Mouse (Mus musculus): Measurements from ENCODE around the gene Gse1. TPM values are rescaled to one million over a fixed set of nuclear protein-coding genes. Genes with fewer than 3 reads are reported as not detected.

Gse1 gene
- polyA plus RNA-seq, 1 experiment from 2014 or later = 11.3 TPM

DNA sequence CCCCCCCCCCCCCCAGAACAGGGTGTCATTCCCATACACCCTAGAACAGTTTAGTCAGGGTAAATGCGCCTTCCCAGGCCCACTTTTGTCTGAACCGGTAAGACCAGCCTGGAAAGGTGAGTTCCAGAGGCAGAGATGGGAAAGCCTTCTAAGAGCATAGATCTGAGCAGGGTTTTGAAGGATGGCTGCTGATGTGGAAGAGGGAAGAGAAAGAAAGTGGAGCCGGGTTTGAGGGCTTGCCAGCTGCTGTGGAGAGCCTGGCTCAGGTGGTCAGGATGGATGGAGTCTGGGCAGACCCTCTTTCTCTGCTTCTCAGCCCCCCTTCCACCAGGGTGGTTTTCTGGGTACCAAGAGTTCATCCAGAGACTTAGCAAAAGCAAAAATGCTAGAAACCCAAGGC, 305.1 kb downstream of the Gse1 start:
- Histone ChIP-seq H3K9me3 (ENCODE audit: control insufficient read depth, low read length) (no peaks in the 10 kb centered on the region), H3K4me1 (ENCODE audit: control insufficient read depth, insufficient read depth, low read length) (peaks cover 72% of the 10 kb centered on the region), H3K9ac (ENCODE audit: low read depth, low read length) (no peak overlapping the region), H3K27ac (ENCODE audit: low read depth, low read length) (no peak overlapping the region), H3K4me2 (replicated peaks; ENCODE audit: low read depth, low read length) (peak overlapping the region; percentile 38), H3K27me3 (ENCODE audit: control insufficient read depth, insufficient read depth, low read length) (no peaks in the 10 kb centered on the region), H3K36me3 (ENCODE audit: control insufficient read depth, insufficient read depth, low read length) (no peaks in the 10 kb centered on the region), H3K4me3 (ENCODE audit: low read length) (no peak overlapping the region)
- ATAC-seq (ENCODE audit: low FRiP score, low TSS enrichment) = no peak
- WGBS = 33% methylated on average over 3 of the region's 3 CpGs

- Histone ChIP-seq H3K4me3 (ENCODE audit: low read length) (no peak overlapping the region), H3K9ac (ENCODE audit: low read depth, low read length) (no peak overlapping the region), H3K4me1 (ENCODE audit: control insufficient read depth, insufficient read depth, low read length) (peaks cover 71% of the 10 kb centered on the region), H3K9me3 (ENCODE audit: control insufficient read depth, low read length) (no peaks in the 10 kb centered on the region), H3K27ac (ENCODE audit: low read depth, low read length) (no peak overlapping the region), H3K27me3 (ENCODE audit: control insufficient read depth, insufficient read depth, low read length) (no peaks in the 10 kb centered on the region), H3K4me2 (replicated peaks; ENCODE audit: low read depth, low read length) (no peak overlapping the region), H3K36me3 (ENCODE audit: control insufficient read depth, insufficient read depth, low read length) (no peaks in the 10 kb centered on the region)
- ATAC-seq (ENCODE audit: low FRiP score, low TSS enrichment) = no peak
- 34% methylated on average over 8 of the region's 8 CpGs for WGBS
These were observed 305.8 kb downstream of the Gse1 start for GRCm38 (mm10) chr8:120534080-120534479.

GRCm38 (mm10) chr8:120534504-120535368, 306.5 kb downstream of the Gse1 start:
- Histone ChIP-seq H3K4me2 (replicated peaks; ENCODE audit: low read depth, low read length) (0 out of 2 replicates have a peak overlapping the region, but pooled peaks have one; percentile 99), H3K27ac (ENCODE audit: low read depth, low read length) (no peak overlapping the region), H3K9ac (ENCODE audit: low read depth, low read length) (no peak overlapping the region), H3K9me3 (ENCODE audit: control insufficient read depth, low read length) (no peaks in the 10 kb centered on the region), H3K4me1 (ENCODE audit: control insufficient read depth, insufficient read depth, low read length) (peaks cover 75% of the 10 kb centered on the region), H3K4me3 (ENCODE audit: low read length) (no peak overlapping the region), H3K36me3 (ENCODE audit: control insufficient read depth, insufficient read depth, low read length) (no peaks in the 10 kb centered on the region), H3K27me3 (ENCODE audit: control insufficient read depth, insufficient read depth, low read length) (no peaks in the 10 kb centered on the region)
- peak; percentile 65 for ATAC-seq (ENCODE audit: low FRiP score, low TSS enrichment)
- WGBS = 12% methylated on average over 14 of the region's 14 CpGs

DNA sequence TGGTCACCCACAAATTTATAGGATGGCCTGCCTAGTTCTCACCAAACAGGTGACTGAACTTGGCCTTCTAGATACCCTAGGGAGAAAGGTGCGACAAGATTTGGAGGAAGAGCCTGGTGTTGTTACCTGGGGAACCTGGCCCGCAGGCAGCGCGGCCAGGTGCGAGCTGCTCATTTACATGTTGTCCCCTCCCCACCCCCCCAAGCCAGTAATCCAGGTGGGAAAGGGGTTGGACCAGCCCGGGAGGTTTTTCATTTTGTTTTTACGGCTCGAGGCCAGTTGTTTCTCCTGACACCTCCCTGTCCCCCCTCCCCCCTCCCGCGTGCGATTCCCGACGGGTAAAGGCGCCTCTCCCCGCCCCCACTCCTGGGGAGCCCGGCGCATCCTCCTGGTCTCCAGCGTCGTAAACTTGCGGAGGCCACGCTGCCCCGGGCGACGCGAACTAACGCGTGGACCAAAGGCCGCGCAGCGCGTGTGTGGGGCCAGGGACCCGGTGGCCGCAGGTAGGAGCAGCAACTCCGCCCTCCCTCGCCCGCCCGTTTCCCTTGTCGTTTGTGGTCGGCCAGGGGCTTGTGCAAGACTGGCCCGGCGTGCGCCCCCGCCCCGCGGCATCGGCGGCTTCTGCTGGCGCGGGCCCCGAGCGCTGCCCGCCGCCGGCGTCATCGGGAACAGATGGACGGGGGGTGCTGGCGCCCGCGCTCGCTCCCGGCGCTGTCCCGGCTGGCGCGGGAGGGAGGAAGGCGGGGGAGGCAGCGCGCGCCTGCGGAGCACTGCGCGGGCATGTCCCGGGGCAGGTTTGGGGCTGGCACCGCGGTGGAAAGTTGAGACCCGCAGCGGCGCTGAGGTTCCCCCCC, 307.4 kb downstream of the Gse1 start:
- no peaks in the 10 kb centered on the region for H3K9me3 ChIP-seq (ENCODE audit: control insufficient read depth, low read length)
- peak overlapping the region; percentile 56 for H3K4me3 ChIP-seq (ENCODE audit: low read length)
- H3K36me3 ChIP-seq (ENCODE audit: control insufficient read depth, insufficient read depth, low read length) = no peaks in the 10 kb centered on the region
- ATAC-seq (ENCODE audit: low FRiP score, low TSS enrichment) = no peak
- no peak overlapping the region; the same call in 1 of the 2 replicates for H3K27ac ChIP-seq (ENCODE audit: low read depth, low read length)
- peak overlapping the region; percentile 61 for H3K9ac ChIP-seq (ENCODE audit: low read depth, low read length)
- WGBS = under 1% methylated on average over 70 of the region's 79 CpGs
- peak overlapping the region; percentile 99 for H3K4me2 ChIP-seq (replicated peaks; ENCODE audit: low read depth, low read length)
- peaks cover 83% of the 10 kb centered on the region for H3K4me1 ChIP-seq (ENCODE audit: control insufficient read depth, insufficient read depth, low read length)
- no peaks in the 10 kb centered on the region for H3K27me3 ChIP-seq (ENCODE audit: control insufficient read depth, insufficient read depth, low read length)

DNA sequence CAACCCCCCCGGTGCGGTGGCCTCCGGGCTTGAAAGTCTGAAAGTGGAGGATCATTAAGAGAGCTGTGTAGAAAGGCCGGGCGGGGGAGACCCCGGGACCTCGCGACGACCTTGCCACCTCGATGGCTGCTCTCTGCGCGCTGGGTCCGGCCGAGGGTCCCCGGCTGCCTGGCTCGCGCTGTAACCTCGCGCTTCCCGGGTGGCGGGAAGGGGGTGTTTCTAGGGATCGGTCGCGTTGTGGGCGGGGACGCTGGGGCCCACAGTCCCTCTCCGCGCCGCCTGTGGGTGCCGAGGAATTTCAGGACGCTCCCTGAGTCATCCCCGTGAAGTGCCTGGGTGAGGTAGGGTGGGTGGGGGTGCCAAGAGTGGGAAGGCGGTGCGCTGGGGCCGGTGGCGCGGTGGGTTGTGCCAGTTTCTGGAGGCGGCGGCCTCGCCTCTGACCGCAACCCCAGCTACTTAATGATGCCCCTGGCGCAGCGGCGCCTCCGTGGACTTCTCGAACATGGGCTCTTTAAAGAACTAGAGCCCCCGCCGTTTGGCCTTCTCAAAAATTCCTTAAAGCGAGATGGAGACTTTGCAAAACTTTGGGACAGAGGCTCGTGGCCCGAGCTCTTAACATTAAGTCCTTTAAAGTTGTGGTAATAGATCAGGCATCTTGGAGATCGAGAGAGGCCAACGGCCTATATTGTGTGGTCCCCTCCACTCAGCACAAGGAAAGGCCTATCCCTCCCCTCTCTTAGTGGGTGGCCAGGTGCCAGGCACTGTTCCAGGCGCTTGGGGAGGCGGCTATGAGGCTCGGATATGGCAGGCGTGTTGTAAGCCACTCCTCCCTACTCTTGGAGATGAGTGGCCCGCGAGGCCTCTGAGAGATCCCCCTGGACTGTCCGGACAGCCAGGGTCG, 308.3 kb downstream of the Gse1 start:
- peak overlapping the region; percentile 56 for H3K4me3 ChIP-seq (ENCODE audit: low read length)
- H3K36me3 ChIP-seq (ENCODE audit: control insufficient read depth, insufficient read depth, low read length) = no peaks in the 10 kb centered on the region
- ATAC-seq (ENCODE audit: low FRiP score, low TSS enrichment) = peak; percentile 26
- H3K27me3 ChIP-seq (ENCODE audit: control insufficient read depth, insufficient read depth, low read length) = no peaks in the 10 kb centered on the region
- peaks cover 86% of the 10 kb centered on the region for H3K4me1 ChIP-seq (ENCODE audit: control insufficient read depth, insufficient read depth, low read length)
- WGBS = under 1% methylated on average over 58 of the region's 61 CpGs
- peak overlapping the region; percentile 99 for H3K4me2 ChIP-seq (replicated peaks; ENCODE audit: low read depth, low read length)
- peak overlapping the region; percentile 89; the same call in 1 of the 2 replicates for H3K27ac ChIP-seq (ENCODE audit: low read depth, low read length)
- peak overlapping the region; percentile 61 for H3K9ac ChIP-seq (ENCODE audit: low read depth, low read length)
- no peaks in the 10 kb centered on the region for H3K9me3 ChIP-seq (ENCODE audit: control insufficient read depth, low read length)

DNA sequence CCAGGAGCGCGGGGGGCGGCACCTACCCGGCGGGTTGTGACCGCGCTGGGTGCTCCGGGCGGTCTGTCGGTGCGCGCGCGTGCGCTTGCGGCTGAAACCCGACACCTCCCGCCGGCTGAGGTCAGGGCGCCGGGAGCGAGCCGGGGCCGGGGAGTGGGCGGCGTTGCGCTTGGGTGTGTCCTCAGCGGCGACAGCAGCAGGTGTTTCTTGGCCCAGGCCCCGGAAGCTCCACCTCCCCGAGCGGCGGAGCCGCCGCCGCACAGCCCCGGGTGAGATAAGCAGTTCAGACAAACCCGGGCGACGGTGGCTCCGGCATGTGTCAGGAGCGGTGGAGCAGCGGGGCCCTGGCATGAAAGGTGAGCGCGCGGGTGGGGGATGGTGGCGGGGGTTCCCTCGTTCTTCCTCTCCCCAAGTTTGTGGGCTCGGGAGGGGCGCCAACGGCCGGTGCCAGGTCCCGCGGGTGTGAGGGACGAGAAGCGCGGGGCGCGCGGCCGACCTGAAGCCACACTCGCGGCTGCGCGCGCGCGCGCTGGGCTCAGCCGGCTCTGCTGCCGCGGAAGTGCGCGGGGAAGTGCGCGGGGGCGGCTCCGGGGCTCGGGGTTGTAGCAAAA, 309.1 kb downstream of the Gse1 start:
- peak overlapping the region; percentile 89 for H3K27ac ChIP-seq (ENCODE audit: low read depth, low read length)
- H3K36me3 ChIP-seq (ENCODE audit: control insufficient read depth, insufficient read depth, low read length) = no peaks in the 10 kb centered on the region
- H3K4me3 ChIP-seq (ENCODE audit: low read length) = peak overlapping the region; percentile 56
- H3K9ac ChIP-seq (ENCODE audit: low read depth, low read length) = peak overlapping the region; percentile 61
- peak overlapping the region; percentile 99 for H3K4me2 ChIP-seq (replicated peaks; ENCODE audit: low read depth, low read length)
- H3K27me3 ChIP-seq (ENCODE audit: control insufficient read depth, insufficient read depth, low read length) = no peaks in the 10 kb centered on the region
- peak; percentile 34 for ATAC-seq (ENCODE audit: low FRiP score, low TSS enrichment)
- WGBS = under 1% methylated on average over 61 of the region's 79 CpGs
- H3K9me3 ChIP-seq (ENCODE audit: control insufficient read depth, low read length) = no peaks in the 10 kb centered on the region
- peaks cover 85% of the 10 kb centered on the region for H3K4me1 ChIP-seq (ENCODE audit: control insufficient read depth, insufficient read depth, low read length)

DNA sequence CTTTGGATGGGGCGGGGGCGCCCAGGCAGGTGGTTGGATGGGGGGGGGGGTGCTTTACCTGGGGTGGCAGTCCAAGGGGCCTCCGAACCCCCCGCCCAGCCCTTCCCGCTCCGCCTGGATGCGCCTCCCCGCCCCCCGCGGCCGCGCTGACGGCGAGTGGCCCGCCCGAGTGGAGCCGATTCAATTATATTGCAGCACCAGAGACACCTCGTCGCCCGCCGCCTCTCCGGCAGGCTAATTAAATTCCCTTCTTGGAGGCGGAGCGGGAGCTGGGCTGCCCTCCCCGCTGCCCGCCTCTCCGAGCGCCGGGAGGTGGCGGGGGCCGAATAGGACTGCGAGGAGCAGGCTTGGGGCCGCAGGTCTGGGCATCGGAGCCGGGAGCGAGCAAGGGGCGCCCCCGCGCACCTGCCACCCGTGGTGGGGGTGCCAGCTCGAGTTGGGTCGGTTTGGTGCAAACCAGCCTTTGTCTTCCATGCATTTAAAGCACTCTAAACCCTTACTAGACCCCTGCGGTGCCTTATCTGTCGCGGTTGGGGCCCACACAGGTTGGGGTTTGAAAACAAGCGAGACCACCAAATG, 309.7 kb downstream of the Gse1 start:
- 1% methylated on average over 42 of the region's 46 CpGs for WGBS
- ATAC-seq (ENCODE audit: low FRiP score, low TSS enrichment) = peak; percentile 11
- peaks cover 83% of the 10 kb centered on the region for H3K4me1 ChIP-seq (ENCODE audit: control insufficient read depth, insufficient read depth, low read length)
- peak overlapping the region; percentile 61 for H3K9ac ChIP-seq (ENCODE audit: low read depth, low read length)
- peak overlapping the region; percentile 99 for H3K4me2 ChIP-seq (replicated peaks; ENCODE audit: low read depth, low read length)
- no peaks in the 10 kb centered on the region for H3K9me3 ChIP-seq (ENCODE audit: control insufficient read depth, low read length)
- peak overlapping the region; percentile 89 for H3K27ac ChIP-seq (ENCODE audit: low read depth, low read length)
- H3K36me3 ChIP-seq (ENCODE audit: control insufficient read depth, insufficient read depth, low read length) = no peaks in the 10 kb centered on the region
- H3K27me3 ChIP-seq (ENCODE audit: control insufficient read depth, insufficient read depth, low read length) = no peaks in the 10 kb centered on the region
- H3K4me3 ChIP-seq (ENCODE audit: low read length) = peak overlapping the region; percentile 56

Measured in kidney, embryonic 14.5 days (tissue).